Mouse (Mus musculus): Measurements from ENCODE around the gene Fbxo30. TPM values are rescaled to one million over a fixed set of nuclear protein-coding genes. Genes with fewer than 3 reads are reported as not detected.
"Not testable (repeated sequence)": the region's sequence is repeated elsewhere in the genome, so short reads cannot be mapped to it uniquely, and the experiment has no call there.

Gene Fbxo30
- total and polyA plus RNA-seq, 3 experiments = 2.7 to 55.6 (median 26.9) TPM

DNA sequence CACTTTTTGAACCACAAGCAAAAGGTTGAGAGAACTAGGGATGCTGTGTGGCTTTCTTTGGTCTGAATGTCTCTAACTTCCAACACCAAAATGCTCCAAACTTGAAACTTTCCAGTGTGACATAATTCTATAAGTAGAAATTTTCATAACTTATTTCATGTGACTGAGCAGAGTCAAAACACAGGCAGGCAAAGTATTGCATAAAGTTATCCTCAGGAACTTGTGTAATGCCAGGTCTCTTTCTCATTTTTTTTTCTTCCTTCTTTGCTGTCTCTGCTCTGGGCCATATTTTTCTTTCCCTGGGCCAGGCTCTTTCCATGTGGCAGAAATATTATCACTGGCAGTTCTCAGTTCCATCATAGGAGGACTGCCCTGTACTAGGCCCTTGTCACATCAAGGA lies 21.0 kb upstream of the Fbxo30 start:
- H3K9me3 ChIP-seq (replicated peaks) = no peaks in the 10 kb centered on the region
- 0 out of 2 replicates have a peak, but pooled peaks cover 2% of the 10 kb centered on the region for H3K27me3 ChIP-seq (ENCODE audit: insufficient read depth, low read length)
- DNase-seq (ENCODE audit: low spot score) (no peak), ATAC-seq (ENCODE audit: extremely low read depth, insufficient number of reproducible peaks, low FRiP score, poor library complexity, severe bottlenecking) (no peak)
- H3K36me3 ChIP-seq (replicated peaks) = no peaks in the 10 kb centered on the region
- TF ChIP-seq GATA2 (IDR thresholded peaks at IDR 0.05; ENCODE audit: borderline replicate concordance, low read depth, low read length) (no peak), POLR2AphosphoS5 (IDR thresholded peaks at IDR 0.05; ENCODE audit: insufficient replicate concordance, low read depth, low read length) (no peak), GATA1 (IDR thresholded peaks at IDR 0.05; ENCODE audit: borderline replicate concordance, low read length) (no peak), TAL1 (conservative IDR thresholded peaks at IDR 0.05; ENCODE audit: low read depth, low read length) (no peak), CTCF (IDR thresholded peaks at IDR 0.05; ENCODE audit: low read depth, low read length) (no peak)
- no peak overlapping the region for H3K4me3 ChIP-seq (ENCODE audit: low read depth, low read length)
- H3K4me1 ChIP-seq (ENCODE audit: insufficient read depth, low read depth, low read length) = no peaks in the 10 kb centered on the region

DNA sequence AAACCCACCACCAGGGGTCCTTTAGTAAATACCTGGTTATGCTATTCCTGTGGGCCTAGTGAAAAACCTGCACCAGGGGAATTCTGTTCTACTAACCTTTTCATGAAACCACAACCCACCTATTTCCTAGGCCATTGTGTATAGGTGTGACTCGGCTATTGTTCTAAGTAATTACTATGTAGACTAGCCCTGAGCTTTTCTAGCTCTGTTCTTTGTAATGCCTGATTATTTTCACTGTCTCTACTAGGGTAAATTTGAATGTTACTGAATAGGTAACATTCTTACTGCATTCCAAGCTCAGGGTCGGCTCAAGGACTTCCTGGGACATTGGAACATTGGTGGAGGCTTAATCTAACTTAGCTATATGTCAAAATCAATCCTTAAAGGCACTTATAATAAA lies 18.8 kb upstream of the Fbxo30 start:
- H3K4me3 ChIP-seq (ENCODE audit: low read depth, low read length); DNase-seq (ENCODE audit: low spot score); ATAC-seq (ENCODE audit: extremely low read depth, insufficient number of reproducible peaks, low FRiP score, poor library complexity, severe bottlenecking); H3K36me3 ChIP-seq (replicated peaks); H3K4me1 ChIP-seq (ENCODE audit: insufficient read depth, low read depth, low read length); H3K9me3 ChIP-seq (replicated peaks); H3K27me3 ChIP-seq (ENCODE audit: insufficient read depth, low read length): not testable (repeated sequence)

DNA sequence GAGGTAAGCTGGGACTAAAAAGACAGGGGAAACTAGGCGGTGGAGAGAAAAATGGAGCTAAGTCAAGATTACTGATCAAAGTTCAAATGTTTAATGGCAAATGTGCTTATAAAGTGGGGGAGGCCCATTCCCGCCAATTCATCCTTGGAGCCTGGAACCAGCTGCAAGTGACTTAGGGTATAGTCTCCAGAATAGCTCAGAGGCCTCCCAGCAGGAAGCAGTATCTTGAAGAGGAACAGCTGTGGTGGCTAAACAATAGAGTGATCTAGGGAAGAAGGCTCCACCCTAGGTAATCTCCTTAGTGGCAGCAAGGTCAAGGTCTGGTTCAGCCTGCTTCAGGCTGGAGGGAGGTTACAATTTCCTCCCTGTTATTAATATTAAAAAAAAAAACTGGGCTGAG lies 17.3 kb upstream of the Fbxo30 start:
- DNase-seq (ENCODE audit: low spot score); H3K27me3 ChIP-seq (ENCODE audit: insufficient read depth, low read length); ATAC-seq (ENCODE audit: extremely low read depth, insufficient number of reproducible peaks, low FRiP score, poor library complexity, severe bottlenecking): not testable (repeated sequence)

DNA sequence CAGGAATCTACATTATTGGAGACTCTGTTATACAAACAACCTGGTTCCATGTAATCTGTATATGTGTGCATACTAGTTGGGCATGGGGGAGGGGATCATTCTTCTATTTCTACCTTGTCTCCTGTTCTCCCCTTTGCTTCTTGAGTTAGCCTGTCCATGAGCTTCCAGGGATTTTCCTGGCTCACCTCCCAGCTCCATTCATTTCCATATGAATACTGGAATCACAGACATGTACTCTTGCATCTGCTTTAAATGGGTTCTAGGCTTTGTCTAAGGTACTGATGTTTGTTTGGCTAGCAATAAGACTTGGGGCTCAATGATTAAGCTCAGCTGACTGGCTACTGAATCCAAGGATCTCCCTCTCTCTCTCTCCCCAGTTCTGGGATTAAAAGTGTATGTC lies 12.0 kb upstream of the Fbxo30 start:
- TF ChIP-seq CTCF (IDR thresholded peaks at IDR 0.05; ENCODE audit: low read depth, low read length) (no peak), GATA2 (IDR thresholded peaks at IDR 0.05; ENCODE audit: borderline replicate concordance, low read depth, low read length) (no peak), GATA1 (IDR thresholded peaks at IDR 0.05; ENCODE audit: borderline replicate concordance, low read length) (no peak), TAL1 (conservative IDR thresholded peaks at IDR 0.05; ENCODE audit: low read depth, low read length) (no peak), POLR2AphosphoS5 (IDR thresholded peaks at IDR 0.05; ENCODE audit: insufficient replicate concordance, low read depth, low read length) (no peak)
- no peaks in the 10 kb centered on the region for H3K27me3 ChIP-seq (ENCODE audit: insufficient read depth, low read length)
- peaks cover 5% of the 10 kb centered on the region; the same call in 1 of the 2 replicates for H3K9me3 ChIP-seq (replicated peaks)
- H3K36me3 ChIP-seq (replicated peaks) = no peaks in the 10 kb centered on the region
- no peak overlapping the region for H3K4me3 ChIP-seq (ENCODE audit: low read depth, low read length)
- DNase-seq (ENCODE audit: low spot score) = no peak
- H3K4me1 ChIP-seq (ENCODE audit: insufficient read depth, low read depth, low read length) = peaks cover 6% of the 10 kb centered on the region; the same call in 1 of the 2 replicates
- no peak for ATAC-seq (ENCODE audit: extremely low read depth, insufficient number of reproducible peaks, low FRiP score, poor library complexity, severe bottlenecking)

More for the DNA sequence above, 17.3 kb upstream of the Fbxo30 start:
- H3K9me3 ChIP-seq (replicated peaks); H3K4me1 ChIP-seq (ENCODE audit: insufficient read depth, low read depth, low read length); H3K4me3 ChIP-seq (ENCODE audit: low read depth, low read length); H3K36me3 ChIP-seq (replicated peaks): not testable (repeated sequence)

DNA sequence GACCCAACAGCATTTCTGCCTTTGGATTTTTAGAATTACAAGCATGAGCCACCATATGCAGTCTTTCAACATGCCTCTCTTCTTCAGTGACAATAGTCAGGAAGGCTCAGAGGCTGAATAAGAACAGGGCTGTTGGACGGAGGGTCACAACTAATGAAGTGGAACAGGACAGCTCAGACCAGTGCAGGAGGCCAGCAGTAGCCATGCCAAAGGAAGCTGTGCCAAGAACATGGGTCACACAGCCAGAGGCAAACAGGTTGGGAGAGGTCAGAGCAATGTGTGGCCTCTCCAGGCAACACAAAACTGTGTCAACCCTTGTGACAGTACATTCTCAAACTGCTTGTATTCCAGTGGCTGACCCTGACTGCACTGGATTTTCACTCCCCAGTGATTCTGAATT lies 6.7 kb upstream of the Fbxo30 start:
- ATAC-seq (ENCODE audit: extremely low read depth, insufficient number of reproducible peaks, low FRiP score, poor library complexity, severe bottlenecking) (no peak), DNase-seq (ENCODE audit: low spot score) (no peak)
- Histone ChIP-seq H3K4me1 (ENCODE audit: insufficient read depth, low read depth, low read length) (peaks cover 6% of the 10 kb centered on the region; the same call in 1 of the 2 replicates), H3K36me3 (replicated peaks) (no peaks in the 10 kb centered on the region), H3K9me3 (replicated peaks) (no peaks in the 10 kb centered on the region), H3K4me3 (ENCODE audit: low read depth, low read length) (no peak overlapping the region), H3K27me3 (ENCODE audit: insufficient read depth, low read length) (no peaks in the 10 kb centered on the region)
- TF ChIP-seq TAL1 (conservative IDR thresholded peaks at IDR 0.05; ENCODE audit: low read depth, low read length) = no peak
- TF ChIP-seq GATA1 (IDR thresholded peaks at IDR 0.05; ENCODE audit: borderline replicate concordance, low read length) = no peak

DNA sequence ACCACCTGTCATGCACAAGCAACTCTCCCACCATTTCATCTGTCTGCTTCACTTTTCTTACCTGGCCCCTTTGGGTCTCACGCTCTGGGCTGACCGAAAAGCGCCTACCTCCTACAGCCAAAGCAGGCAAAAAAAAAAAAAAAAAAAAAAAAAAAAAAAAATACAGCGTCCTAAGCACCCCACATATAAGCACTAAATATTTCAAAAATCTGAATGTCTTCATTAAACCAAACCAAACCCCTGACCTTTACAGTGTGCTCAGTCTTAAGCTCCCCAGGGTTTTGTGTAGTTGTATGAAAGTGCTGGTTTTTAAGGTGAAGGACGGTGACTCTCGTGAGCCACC lies 924 bp upstream of the Fbxo30 start:
- ATAC-seq (ENCODE audit: extremely low read depth, insufficient number of reproducible peaks, low FRiP score, poor library complexity, severe bottlenecking) (no peak), DNase-seq (ENCODE audit: low spot score) (no peak)
- Histone ChIP-seq H3K4me3 (ENCODE audit: low read depth, low read length) (peak overlapping the region; percentile 83), H3K9me3 (replicated peaks) (no peaks in the 10 kb centered on the region), H3K36me3 (replicated peaks) (peaks cover 8% of the 10 kb centered on the region), H3K27me3 (ENCODE audit: insufficient read depth, low read length) (no peaks in the 10 kb centered on the region), H3K4me1 (ENCODE audit: insufficient read depth, low read depth, low read length) (peaks cover 24% of the 10 kb centered on the region)
- TF ChIP-seq GATA1 (IDR thresholded peaks at IDR 0.05; ENCODE audit: borderline replicate concordance, low read length) (no peak), CTCF (IDR thresholded peaks at IDR 0.05; ENCODE audit: low read depth, low read length) (no peak), POLR2AphosphoS5 (IDR thresholded peaks at IDR 0.05; ENCODE audit: insufficient replicate concordance, low read depth, low read length) (no peak), TAL1 (conservative IDR thresholded peaks at IDR 0.05; ENCODE audit: low read depth, low read length) (no peak), GATA2 (IDR thresholded peaks at IDR 0.05; ENCODE audit: borderline replicate concordance, low read depth, low read length) (no peak)

DNA sequence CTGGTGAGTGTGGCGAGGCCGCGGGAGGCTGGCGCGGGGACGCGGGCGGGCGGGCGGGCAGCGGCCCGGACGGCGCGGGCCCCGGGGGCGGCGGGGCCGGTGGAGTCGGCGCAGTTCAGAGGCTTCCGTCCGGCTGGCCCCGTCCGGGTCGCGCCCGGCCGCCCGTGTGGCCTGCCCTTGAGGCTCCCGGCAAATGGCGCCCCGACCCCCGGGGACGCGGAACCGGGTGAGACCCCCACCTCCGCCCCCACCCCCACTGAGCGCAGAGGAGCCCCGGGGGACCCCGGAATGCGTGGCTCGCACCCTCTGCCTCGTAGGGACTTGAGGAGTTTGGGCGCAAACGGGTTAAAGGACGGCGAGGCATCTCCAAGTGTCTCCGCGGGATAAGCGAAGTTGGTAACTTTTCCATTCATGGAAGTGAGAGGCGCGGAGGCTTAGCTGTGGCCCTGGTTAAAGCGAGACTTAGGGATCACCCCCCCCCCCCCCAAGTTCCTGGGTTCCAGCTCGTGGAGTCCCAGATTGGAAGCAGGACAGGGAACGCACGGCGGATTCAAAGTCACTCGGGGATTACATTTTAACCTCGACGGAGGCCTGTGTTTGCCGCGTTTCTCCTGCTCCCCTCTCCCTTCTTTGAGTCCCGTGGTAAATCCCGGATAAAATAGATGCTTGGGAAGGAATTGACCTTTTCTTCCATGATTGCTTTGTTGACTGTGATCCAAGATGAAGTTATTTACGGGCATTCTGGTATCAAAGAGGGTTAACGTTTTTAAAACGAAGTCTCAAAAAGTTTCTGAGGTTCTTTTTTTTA lies 572 bp downstream of the Fbxo30 start:
- Histone ChIP-seq H3K36me3 (replicated peaks) (peaks cover 8% of the 10 kb centered on the region), H3K4me1 (ENCODE audit: insufficient read depth, low read depth, low read length) (peaks cover 26% of the 10 kb centered on the region), H3K9me3 (replicated peaks) (no peaks in the 10 kb centered on the region), H3K27me3 (ENCODE audit: insufficient read depth, low read length) (no peaks in the 10 kb centered on the region), H3K4me3 (ENCODE audit: low read depth, low read length) (peak overlapping the region; percentile 83)
- DNase-seq (ENCODE audit: low spot score) (peak; percentile 20), ATAC-seq (ENCODE audit: extremely low read depth, insufficient number of reproducible peaks, low FRiP score, poor library complexity, severe bottlenecking) (no peak)
- TF ChIP-seq POLR2AphosphoS5 (IDR thresholded peaks at IDR 0.05; ENCODE audit: insufficient replicate concordance, low read depth, low read length) (no peak), GATA2 (IDR thresholded peaks at IDR 0.05; ENCODE audit: borderline replicate concordance, low read depth, low read length) (no peak), TAL1 (conservative IDR thresholded peaks at IDR 0.05; ENCODE audit: low read depth, low read length) (no peak), GATA1 (IDR thresholded peaks at IDR 0.05; ENCODE audit: borderline replicate concordance, low read length) (no peak), CTCF (IDR thresholded peaks at IDR 0.05; ENCODE audit: low read depth, low read length) (no peak)
